Mouse (Mus musculus): ENCODE results near the gene Mta3. TPM values are rescaled to one million over a fixed set of nuclear protein-coding genes. Genes with fewer than 3 reads are reported as not detected.

Gene Mta3
- total RNA-seq, 2 experiments from 2014 or later = 20.7 to 20.9 TPM

GRCm38 (mm10) chr17:83799506-83800050 lies 93.6 kb downstream of the Mta3 start:
- intact Hi-C loops (cut with DNase I) = no loop called here
- DNase-seq (ENCODE audit: low spot score) = no peak

GRCm38 (mm10) chr17:83803987-83804386 lies 98.0 kb downstream of the Mta3 start:
- intact Hi-C loops (cut with DNase I) = no loop called here

GRCm38 (mm10) chr17:83805078-83805477 lies 99.1 kb downstream of the Mta3 start:
- no peak for DNase-seq (ENCODE audit: low spot score)
- intact Hi-C loops (cut with DNase I) = loop anchor here (5.0 kb wide), 1 partner anchor 173 kb away; the partner anchor contains the start of gene Kcng3

More at GRCm38 (mm10) chr17:83803987-83804386, 98.0 kb downstream of the Mta3 start:
- DNase-seq (ENCODE audit: low spot score) = no peak

- intact Hi-C loops (cut with DNase I) = loop anchor here (5.0 kb wide), 1 partner anchor 175 kb away; the partner anchor contains the start of gene Kcng3
- no peak for DNase-seq (ENCODE audit: low spot score)
These were observed 101.4 kb downstream of the Mta3 start for GRCm38 (mm10) chr17:83807345-83807744.

- peak; percentile 13 for DNase-seq (ENCODE audit: low spot score)
- intact Hi-C loops (cut with DNase I) = loop anchor here (5.0 kb wide), 1 partner anchor 176 kb away; the partner anchor contains the start of gene Kcng3
These were observed 101.9 kb downstream of the Mta3 start for GRCm38 (mm10) chr17:83807778-83808398.

GRCm38 (mm10) chr17:83808476-83809098 lies 102.6 kb downstream of the Mta3 start:
- intact Hi-C loops (cut with DNase I) = loop anchor here (5.0 kb wide), 1 partner anchor 176 kb away; the partner anchor contains the start of gene Kcng3
- DNase-seq (ENCODE audit: low spot score) = no peak

- intact Hi-C loops (cut with DNase I) = loop anchor here (5.0 kb wide), 1 partner anchor 177 kb away; the partner anchor contains the start of gene Kcng3
- DNase-seq (ENCODE audit: low spot score) = no peak
These were observed 103.3 kb downstream of the Mta3 start for GRCm38 (mm10) chr17:83809197-83809829.

GRCm38 (mm10) chr17:83810285-83810684 lies 104.3 kb downstream of the Mta3 start:
- intact Hi-C loops (cut with DNase I) = no loop called here
- no peak for DNase-seq (ENCODE audit: low spot score)

- intact Hi-C loops (cut with DNase I) = no loop called here
- DNase-seq (ENCODE audit: low spot score) = no peak
These were observed 106.4 kb downstream of the Mta3 start for GRCm38 (mm10) chr17:83812200-83812944.

- no peak for DNase-seq (ENCODE audit: low spot score)
- intact Hi-C loops (cut with DNase I) = no loop called here
These were observed 107.1 kb downstream of the Mta3 start for GRCm38 (mm10) chr17:83813050-83813449.

GRCm38 (mm10) chr17:83816996-83817395 lies 111.0 kb downstream of the Mta3 start:
- intact Hi-C loops (cut with DNase I) = no loop called here
- no peak for DNase-seq (ENCODE audit: low spot score)

- intact Hi-C loops (cut with DNase I) = no loop called here
These were observed 113.5 kb downstream of the Mta3 start for GRCm38 (mm10) chr17:83819503-83819902.

GRCm38 (mm10) chr17:83820701-83821100 lies 114.7 kb downstream of the Mta3 start:
- intact Hi-C loops (cut with DNase I) = no loop called here
- no peak for DNase-seq (ENCODE audit: low spot score)

More at GRCm38 (mm10) chr17:83819503-83819902, 113.5 kb downstream of the Mta3 start:
- DNase-seq (ENCODE audit: low spot score) = no peak

- intact Hi-C loops (cut with DNase I) = no loop called here
- no peak for DNase-seq (ENCODE audit: low spot score)
These were observed 115.9 kb downstream of the Mta3 start for GRCm38 (mm10) chr17:83821876-83822275.

GRCm38 (mm10) chr17:83823835-83824234 lies 117.9 kb downstream of the Mta3 start:
- intact Hi-C loops (cut with DNase I) = no loop called here
- no peak for DNase-seq (ENCODE audit: low spot score)

- intact Hi-C loops (cut with DNase I) = no loop called here
- no peak for DNase-seq (ENCODE audit: low spot score)
These were observed 123.4 kb downstream of the Mta3 start for GRCm38 (mm10) chr17:83829356-83829755.

- intact Hi-C loops (cut with DNase I) = no loop called here
- no peak for DNase-seq (ENCODE audit: low spot score)
These were observed 124.8 kb downstream of the Mta3 start for GRCm38 (mm10) chr17:83830616-83831292.

- no peak for DNase-seq (ENCODE audit: low spot score)
These were observed 128.2 kb downstream of the Mta3 start for GRCm38 (mm10) chr17:83834120-83834519.

GRCm38 (mm10) chr17:83836048-83836447 lies 130.1 kb downstream of the Mta3 start:
- no peak for DNase-seq (ENCODE audit: low spot score)

More at GRCm38 (mm10) chr17:83834120-83834519, 128.2 kb downstream of the Mta3 start:
- intact Hi-C loops (cut with DNase I) = no loop called here

More at GRCm38 (mm10) chr17:83836048-83836447, 130.1 kb downstream of the Mta3 start:
- intact Hi-C loops (cut with DNase I) = no loop called here
